Mouse (Mus musculus): ENCODE data around the gene Rhbdd1.
A peak's percentile ranks its signal among the peaks of the same experiment; 100 is the strongest.

Gene Rhbdd1

DNA sequence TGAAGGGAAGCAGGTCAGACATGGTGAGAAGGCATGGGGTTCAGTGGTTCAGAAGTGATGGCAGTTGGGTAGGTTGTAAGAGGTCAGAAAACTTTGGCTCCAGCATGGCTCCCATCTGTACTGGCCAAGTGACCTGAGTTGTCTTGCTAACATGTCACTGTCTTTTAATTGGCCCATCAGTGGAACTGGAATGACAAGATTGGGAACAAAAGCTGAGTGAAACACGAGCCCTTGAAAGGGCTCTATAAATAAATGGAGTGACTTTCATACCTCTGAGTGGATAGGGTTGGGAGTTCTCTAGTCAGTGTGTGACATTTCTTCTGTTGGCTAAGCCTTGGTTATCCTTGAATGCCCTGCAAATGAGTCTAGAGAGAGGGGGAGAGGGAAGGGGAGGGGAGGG lies 123.9 kb downstream of the Rhbdd1 start:
- no peak for DNase-seq

GRCm38 (mm10) chr1:82443517-82443916 lies 127.3 kb downstream of the Rhbdd1 start:
- DNase-seq: no peak

DNA sequence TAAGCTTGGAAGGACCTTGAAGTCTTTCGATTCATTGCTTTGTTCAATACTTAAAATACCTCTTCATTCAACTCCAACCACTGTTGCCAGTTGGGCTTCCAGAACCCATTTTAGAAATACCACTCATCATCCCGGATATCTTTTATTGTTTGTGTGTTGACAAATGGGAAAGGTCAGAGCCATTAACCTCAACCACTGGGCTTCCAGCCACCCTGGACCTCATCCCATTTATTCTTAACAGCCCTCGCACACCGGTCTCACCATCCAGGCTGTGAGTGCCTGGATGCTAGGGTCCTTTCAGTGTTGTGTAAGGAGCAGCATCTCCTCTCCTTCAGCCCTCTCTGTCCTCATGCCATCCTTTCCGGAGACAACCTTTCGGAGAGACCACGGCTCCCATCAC lies 129.8 kb downstream of the Rhbdd1 start:
- DNase-seq: no peak

DNA sequence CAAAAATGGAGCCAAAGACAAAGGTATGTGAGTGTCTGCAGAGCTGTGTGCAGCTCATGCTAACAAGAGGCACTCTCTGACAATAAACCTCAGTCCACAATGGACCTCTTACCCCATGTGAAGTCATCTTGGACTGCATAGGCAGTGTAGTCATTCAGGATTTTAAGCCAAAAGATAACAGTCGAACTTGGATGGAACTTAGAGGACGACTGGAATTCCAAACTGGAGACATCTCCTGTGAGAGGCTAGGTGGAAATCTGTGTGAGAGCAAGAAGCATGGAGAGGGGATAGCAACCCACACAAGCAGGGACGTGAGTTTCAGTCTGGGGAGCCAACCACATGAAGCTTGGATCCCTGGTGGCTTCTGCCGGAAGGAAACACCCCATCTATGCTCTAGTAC lies 133.6 kb downstream of the Rhbdd1 start:
- DNase-seq: no peak

DNA sequence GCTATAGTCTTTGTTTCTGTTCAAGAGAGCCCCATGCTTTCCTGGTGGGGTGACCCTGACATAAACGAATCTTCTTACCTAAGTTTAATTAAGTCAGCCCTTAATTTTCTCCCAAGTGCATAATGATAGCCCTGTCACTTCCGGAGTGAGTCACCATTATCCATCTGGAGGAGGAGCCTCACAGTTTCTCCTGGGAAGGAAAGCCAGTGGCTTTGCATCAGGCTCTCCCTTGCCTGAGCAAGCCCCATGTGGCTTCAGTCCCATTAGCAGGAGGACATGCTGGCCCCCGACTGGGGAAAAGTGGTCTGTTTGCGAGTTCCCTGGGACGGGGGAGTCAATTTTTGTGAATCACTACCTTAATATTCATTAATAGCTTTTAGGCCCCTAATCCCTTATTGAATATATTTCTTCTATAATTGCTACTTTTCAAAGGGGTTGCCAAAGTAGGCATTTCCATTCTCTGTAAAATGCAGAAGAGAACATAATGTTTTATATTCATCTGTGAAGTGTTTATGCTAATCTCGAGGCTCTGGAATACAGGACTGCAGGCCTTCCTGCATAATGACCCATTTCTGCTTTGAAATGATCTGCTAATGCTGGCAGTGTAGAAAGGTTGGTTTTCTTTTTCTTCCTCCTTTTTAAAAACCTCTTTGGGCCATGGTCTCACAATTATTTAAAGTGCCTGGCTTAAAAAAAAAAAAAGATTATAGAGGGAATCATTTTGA lies 135.8 kb downstream of the Rhbdd1 start:
- DNase-seq: no peak

DNA sequence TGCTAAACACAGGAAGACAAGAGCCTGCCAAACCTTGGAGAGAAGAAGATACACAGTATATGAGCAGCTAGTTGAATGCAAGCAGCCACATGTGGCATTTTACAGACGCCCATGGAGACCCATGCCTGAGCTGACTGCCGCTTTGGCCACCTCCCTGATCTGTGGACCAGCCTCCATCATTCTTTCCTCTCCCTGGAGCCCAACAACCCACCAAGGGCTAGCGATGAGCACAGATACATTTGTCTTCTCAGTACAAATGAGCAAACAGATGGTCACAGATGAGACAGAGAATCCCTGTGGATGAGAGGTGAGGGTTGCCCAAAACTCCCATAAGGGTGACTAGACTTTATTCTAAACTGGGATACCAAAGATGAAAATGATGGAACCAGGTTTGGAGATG lies 137.8 kb downstream of the Rhbdd1 start:
- DNase-seq: no peak

DNA sequence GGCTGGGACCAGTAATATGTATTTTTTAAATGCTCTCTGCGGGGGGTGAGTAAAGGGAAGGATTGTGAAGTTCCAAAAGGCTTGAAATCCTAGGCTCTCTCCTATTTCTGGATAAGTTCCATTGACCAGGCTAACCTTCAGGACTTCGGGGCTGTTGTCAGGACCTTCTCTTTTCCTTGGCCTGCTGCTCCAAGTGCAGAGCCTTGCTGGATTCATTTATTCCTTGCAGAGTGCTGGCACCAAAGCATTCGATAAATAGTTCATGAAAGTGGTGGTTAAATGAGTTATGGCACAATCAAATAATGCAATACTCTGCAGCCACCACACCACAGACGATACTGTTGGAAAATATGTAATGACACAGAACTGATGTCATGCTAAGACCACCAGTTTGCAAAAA lies 143.1 kb downstream of the Rhbdd1 start:
- no peak for DNase-seq

DNA sequence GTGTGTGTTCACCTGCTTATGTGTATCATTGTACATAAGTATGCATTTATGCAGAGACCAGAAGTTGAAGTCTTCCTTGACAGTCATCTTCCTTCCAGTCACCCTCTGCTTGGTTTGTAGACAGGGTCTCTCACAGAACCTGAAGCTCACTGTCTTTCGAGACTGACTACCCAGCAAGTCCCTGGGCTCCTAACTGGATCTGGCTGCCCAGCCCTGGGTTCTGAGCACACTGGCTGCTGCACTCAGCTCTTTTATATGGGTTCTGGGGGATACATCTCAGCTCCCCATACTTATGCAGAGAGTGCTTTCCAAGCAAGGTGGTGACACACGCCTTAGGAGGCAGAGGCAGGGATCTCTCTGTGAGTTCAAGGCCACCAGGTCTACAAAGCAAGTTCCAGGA lies 143.7 kb downstream of the Rhbdd1 start:
- no peak for DNase-seq

- no peak for DNase-seq
Observed at GRCm38 (mm10) chr1:82461041-82461440, 144.8 kb downstream of the Rhbdd1 start.

DNA sequence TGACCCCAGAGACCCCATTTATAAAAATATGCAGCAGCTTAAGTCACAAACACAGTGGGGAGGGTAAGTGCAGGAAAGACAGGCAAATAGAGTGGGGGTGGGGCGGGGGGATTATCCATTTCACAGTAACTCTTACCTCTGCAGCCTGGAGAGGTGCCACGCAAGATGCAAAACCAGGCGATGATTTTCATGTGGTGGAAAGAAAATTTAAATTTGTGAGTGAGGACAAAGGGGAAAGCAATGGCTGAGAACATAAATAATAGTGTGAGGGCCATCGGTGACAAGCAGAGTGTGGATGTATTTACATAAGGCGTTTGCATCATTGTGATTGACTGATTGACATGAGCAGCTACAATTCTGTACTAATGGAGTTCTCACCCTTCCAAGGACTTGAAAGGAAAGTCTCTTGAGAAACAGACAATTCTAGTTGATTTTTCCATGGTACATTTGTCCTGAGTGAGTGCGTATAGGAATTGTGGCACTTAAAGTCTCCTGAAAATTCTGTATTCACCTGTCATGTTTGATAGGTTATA lies 149.1 kb downstream of the Rhbdd1 start:
- no peak for DNase-seq

- DNase-seq: no peak
Observed at GRCm38 (mm10) chr1:82468872-82469271, 152.6 kb downstream of the Rhbdd1 start.

DNA sequence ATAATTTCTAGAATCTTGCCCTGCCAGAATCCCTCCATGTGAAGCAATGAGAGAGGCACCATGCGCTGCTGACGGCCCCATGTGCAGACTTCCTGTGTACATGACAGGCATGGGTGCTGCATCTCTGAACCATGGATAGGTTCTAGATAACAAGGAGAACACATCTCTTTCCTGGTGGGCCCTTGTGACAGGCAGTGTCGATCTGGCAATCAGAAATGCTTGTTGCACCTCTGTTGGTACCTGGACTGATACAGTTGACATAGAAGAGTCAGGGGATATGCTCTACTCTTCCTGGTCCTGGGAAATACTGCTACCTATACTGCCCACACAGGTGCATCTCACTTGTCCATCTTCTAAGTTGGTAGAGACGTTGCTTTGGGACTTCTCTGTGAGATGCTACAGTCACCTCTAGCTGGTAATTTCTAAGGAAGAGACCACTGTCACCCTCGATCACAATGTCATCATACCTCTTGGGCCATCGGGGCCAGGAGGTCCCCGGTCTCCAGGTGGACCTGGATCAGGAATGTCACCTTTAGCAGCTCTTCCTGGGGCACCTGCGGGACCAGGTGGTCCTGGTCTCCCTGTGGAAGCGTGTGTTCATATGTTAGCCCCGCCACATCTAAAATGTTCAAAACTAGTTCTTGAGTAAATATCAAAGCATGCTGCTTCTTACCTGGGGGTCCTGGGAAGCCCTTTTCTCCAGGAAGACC lies 154.4 kb downstream of the Rhbdd1 start:
- no peak for DNase-seq

DNA sequence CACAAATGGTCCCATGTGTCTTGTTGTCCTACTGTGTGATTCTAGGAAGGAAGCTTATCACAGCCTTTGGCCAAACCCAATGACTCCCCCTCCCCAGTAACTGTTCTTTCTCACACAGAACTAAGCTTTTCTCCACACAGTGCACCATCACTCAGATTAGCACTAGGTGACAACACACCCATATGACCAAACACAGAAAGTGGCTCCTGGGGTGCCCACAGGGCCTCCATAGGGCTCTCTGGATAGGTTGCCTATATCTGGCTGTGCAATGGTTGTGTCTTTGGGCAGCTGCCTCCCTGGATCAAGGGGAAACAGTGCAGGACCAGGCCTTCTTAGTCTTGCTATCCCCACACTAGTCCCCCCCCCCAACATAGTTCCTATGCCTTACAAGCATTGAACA lies 157.2 kb downstream of the Rhbdd1 start:
- no peak for DNase-seq

DNA sequence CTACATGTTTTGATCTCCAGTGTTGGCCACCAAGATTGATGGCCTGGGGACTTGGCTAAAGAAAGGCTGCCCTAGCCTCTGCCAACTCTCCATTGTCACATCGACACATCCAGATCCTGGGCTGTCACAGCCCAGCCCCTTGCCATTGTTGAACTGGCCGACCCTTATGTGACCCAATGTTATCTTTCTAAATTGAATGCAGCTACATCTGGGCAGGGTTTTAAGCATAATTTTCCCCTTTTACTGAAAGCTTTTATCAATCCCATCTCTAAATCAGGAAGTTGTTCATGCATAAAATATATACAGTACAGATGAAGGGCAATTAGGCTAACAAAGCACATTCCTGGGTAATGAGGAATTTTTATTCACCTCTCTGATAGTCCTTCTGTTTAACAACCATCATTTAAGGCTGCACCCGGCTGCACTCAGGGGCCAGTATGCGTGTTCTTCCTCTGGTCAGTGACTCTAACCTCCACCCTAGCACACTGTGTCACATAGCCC lies 158.3 kb downstream of the Rhbdd1 start:
- no peak for DNase-seq

GRCm38 (mm10) chr1:82475254-82475653 lies 159.0 kb downstream of the Rhbdd1 start:
- no peak for DNase-seq

GRCm38 (mm10) chr1:82475821-82476220 lies 159.6 kb downstream of the Rhbdd1 start:
- no peak for DNase-seq

- DNase-seq: peak; percentile 22
Observed at GRCm38 (mm10) chr1:82476256-82476655, 160.0 kb downstream of the Rhbdd1 start.

GRCm38 (mm10) chr1:82476746-82477145 lies 160.5 kb downstream of the Rhbdd1 start:
- DNase-seq: no peak

- DNase-seq: no peak
Observed at GRCm38 (mm10) chr1:82479696-82480487, 163.6 kb downstream of the Rhbdd1 start.

- no peak for DNase-seq
Observed at GRCm38 (mm10) chr1:82482371-82482770, 166.1 kb downstream of the Rhbdd1 start.

GRCm38 (mm10) chr1:82486371-82486770 lies 170.1 kb downstream of the Rhbdd1 start:
- no peak for DNase-seq

DNA sequence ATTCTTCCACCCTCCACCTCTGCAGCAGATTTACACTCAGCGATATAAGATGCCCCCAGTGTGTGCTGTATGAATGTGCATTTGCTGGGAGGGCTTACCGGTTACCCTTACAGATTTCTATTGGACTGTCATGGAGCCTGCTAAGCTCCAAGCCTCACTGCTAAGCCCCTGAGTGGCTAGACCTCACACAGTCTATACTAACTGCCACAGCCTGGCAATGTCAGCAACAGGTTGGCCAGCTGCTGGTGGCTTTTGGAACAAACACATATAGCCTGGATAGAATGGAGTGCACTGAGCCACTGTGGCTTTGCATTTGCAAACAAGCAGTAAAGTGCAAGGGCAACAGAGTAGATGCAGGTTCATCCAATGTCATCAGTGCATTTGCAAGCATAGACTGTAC lies 175.7 kb downstream of the Rhbdd1 start:
- DNase-seq: no peak

Data from right cerebral cortex, postnatal 25 days (tissue).